Mouse (Mus musculus): ENCODE measurements around the gene Man2a1. TPM values are rescaled to one million over a fixed set of nuclear protein-coding genes. Genes with fewer than 3 reads are reported as not detected.
"Not testable (repeated sequence)": the region's sequence is repeated elsewhere in the genome, so short reads cannot be mapped to it uniquely, and the experiment has no call there.

Gene Man2a1
- polyA plus RNA-seq, 1 experiment from 2014 or later: 8.1 TPM

- ATAC-seq (ENCODE audit: insufficient number of reproducible peaks, insufficient read depth, low FRiP score, low TSS enrichment, low read depth): no peak
- Histone ChIP-seq H3K4me3 (replicated peaks) (no peak overlapping the region), H3K27me3 (no peaks in the 10 kb centered on the region), H3K4me1 (replicated peaks) (no peaks in the 10 kb centered on the region; the same call in 1 of the 2 replicates), H3K9me3 (no peaks in the 10 kb centered on the region), H3K27ac (no peak overlapping the region), H3K9ac (replicated peaks) (no peak overlapping the region), H3K4me2 (no peak overlapping the region), H3K36me3 (peaks cover 60% of the 10 kb centered on the region)
- WGBS: 93% methylated on average over 13 of the region's 13 CpGs
Measured at GRCm38 (mm10) chr17:64743606-64744300, 143.2 kb downstream of the Man2a1 start.

DNA sequence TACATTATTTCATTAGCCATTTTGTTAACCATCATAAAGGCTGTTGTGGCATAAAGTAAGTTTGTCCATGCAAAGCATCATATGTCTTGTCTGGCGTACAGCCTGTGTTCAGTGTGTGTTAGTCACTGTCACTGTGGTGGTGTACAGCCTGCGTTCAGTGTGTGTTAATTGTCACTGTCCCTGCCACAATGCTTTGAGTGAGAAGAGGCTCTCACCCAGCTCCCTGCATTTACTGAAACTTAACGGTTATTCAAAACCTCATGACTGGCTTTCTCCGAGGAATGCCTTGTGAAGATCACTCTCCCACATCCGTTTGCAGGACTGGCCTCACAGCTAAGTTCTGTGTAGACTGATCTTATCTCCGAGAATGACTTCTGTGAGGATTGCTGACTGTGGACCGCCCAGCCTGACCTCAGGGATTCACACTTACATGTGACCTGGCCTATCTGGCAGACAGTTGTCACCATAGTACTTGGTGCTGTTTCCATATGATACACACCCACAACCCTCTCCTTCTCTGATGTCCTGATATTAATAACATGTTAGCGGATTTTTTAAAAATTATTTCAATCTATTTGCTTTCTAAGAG lies 146.2 kb downstream of the Man2a1 start:
- H3K27me3 ChIP-seq: no peaks in the 10 kb centered on the region
- H3K36me3 ChIP-seq: peaks cover 49% of the 10 kb centered on the region
- H3K4me1 ChIP-seq (replicated peaks): no peaks in the 10 kb centered on the region; the same call in 1 of the 2 replicates
- H3K4me2 ChIP-seq: no peak overlapping the region
- 77% methylated on average over 8 of the region's 8 CpGs for WGBS
- no peak overlapping the region for H3K27ac ChIP-seq
- no peaks in the 10 kb centered on the region for H3K9me3 ChIP-seq
- H3K4me3 ChIP-seq (replicated peaks): no peak overlapping the region
- ATAC-seq (ENCODE audit: insufficient number of reproducible peaks, insufficient read depth, low FRiP score, low TSS enrichment, low read depth): no peak
- no peak overlapping the region for H3K9ac ChIP-seq (replicated peaks)

- H3K27me3 ChIP-seq: no peaks in the 10 kb centered on the region
- H3K9me3 ChIP-seq: no peaks in the 10 kb centered on the region
- no peak for ATAC-seq (ENCODE audit: insufficient number of reproducible peaks, insufficient read depth, low FRiP score, low TSS enrichment, low read depth)
- WGBS: 80% methylated on average over 5 of the region's 5 CpGs
- no peak overlapping the region for H3K27ac ChIP-seq
- no peak overlapping the region for H3K4me2 ChIP-seq
- no peaks in the 10 kb centered on the region; the same call in 1 of the 2 replicates for H3K4me1 ChIP-seq (replicated peaks)
- no peak overlapping the region for H3K9ac ChIP-seq (replicated peaks)
- peaks cover 42% of the 10 kb centered on the region for H3K36me3 ChIP-seq
- no peak overlapping the region for H3K4me3 ChIP-seq (replicated peaks)
Measured at GRCm38 (mm10) chr17:64747461-64747860, 146.9 kb downstream of the Man2a1 start.

GRCm38 (mm10) chr17:64748131-64748530 lies 147.6 kb downstream of the Man2a1 start:
- ATAC-seq (ENCODE audit: insufficient number of reproducible peaks, insufficient read depth, low FRiP score, low TSS enrichment, low read depth): no peak
- WGBS: 87% methylated on average over 2 of the region's 2 CpGs
- peaks cover 35% of the 10 kb centered on the region for H3K36me3 ChIP-seq
- H3K9ac ChIP-seq (replicated peaks): no peak overlapping the region
- no peaks in the 10 kb centered on the region for H3K27me3 ChIP-seq
- H3K4me2 ChIP-seq: no peak overlapping the region
- H3K27ac ChIP-seq: no peak overlapping the region
- no peaks in the 10 kb centered on the region for H3K9me3 ChIP-seq
- no peaks in the 10 kb centered on the region for H3K4me1 ChIP-seq (replicated peaks)
- H3K4me3 ChIP-seq (replicated peaks): no peak overlapping the region

GRCm38 (mm10) chr17:64749146-64749545 lies 148.6 kb downstream of the Man2a1 start:
- ATAC-seq (ENCODE audit: insufficient number of reproducible peaks, insufficient read depth, low FRiP score, low TSS enrichment, low read depth): no peak
- H3K27me3 ChIP-seq: no peaks in the 10 kb centered on the region
- H3K4me3 ChIP-seq (replicated peaks): no peak overlapping the region
- no peak overlapping the region for H3K4me2 ChIP-seq
- no peak overlapping the region for H3K9ac ChIP-seq (replicated peaks)
- H3K36me3 ChIP-seq: peaks cover 29% of the 10 kb centered on the region
- no peaks in the 10 kb centered on the region for H3K4me1 ChIP-seq (replicated peaks)
- 71% methylated on average over 1 of the region's 1 CpGs for WGBS
- H3K9me3 ChIP-seq: no peaks in the 10 kb centered on the region
- no peak overlapping the region for H3K27ac ChIP-seq

DNA sequence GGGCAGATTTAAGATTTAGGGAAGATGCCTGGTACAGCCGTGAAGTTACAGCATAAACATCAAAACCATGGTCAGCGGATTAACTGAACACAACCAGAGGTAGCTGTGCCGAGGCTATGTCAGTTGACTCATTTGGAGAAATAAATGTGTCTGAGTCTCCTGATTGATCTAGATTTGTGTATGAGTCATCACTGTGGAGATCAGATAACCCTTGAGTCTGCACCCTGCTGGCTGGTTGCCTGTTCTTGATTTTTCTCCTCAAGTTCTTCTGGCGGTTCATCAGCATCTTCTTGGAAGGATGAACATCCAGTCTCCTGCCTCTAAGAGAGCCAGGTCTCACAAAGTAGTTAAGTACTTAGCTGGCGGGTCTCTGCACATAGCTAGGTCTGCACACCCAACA lies 150.7 kb downstream of the Man2a1 start:
- 88% methylated on average over 5 of the region's 5 CpGs for WGBS
- Histone ChIP-seq H3K27ac (no peak overlapping the region), H3K27me3 (no peaks in the 10 kb centered on the region), H3K4me1 (replicated peaks) (no peaks in the 10 kb centered on the region), H3K9me3 (no peaks in the 10 kb centered on the region), H3K4me2 (no peak overlapping the region), H3K36me3 (peaks cover 18% of the 10 kb centered on the region; the same call in 1 of the 2 replicates), H3K9ac (replicated peaks) (no peak overlapping the region), H3K4me3 (replicated peaks) (no peak overlapping the region)
- ATAC-seq (ENCODE audit: insufficient number of reproducible peaks, insufficient read depth, low FRiP score, low TSS enrichment, low read depth): no peak

- Histone ChIP-seq H3K9me3 (no peaks in the 10 kb centered on the region), H3K27ac (no peak overlapping the region), H3K4me2 (no peak overlapping the region), H3K27me3 (no peaks in the 10 kb centered on the region), H3K36me3 (peaks cover 11% of the 10 kb centered on the region; the same call in 1 of the 2 replicates), H3K4me3 (replicated peaks) (no peak overlapping the region), H3K4me1 (replicated peaks) (no peaks in the 10 kb centered on the region), H3K9ac (replicated peaks) (no peak overlapping the region)
- ATAC-seq (ENCODE audit: insufficient number of reproducible peaks, insufficient read depth, low FRiP score, low TSS enrichment, low read depth): no peak
- 93% methylated on average over 13 of the region's 13 CpGs for WGBS
Measured at GRCm38 (mm10) chr17:64752126-64753019, 151.8 kb downstream of the Man2a1 start.

GRCm38 (mm10) chr17:64753507-64753906 lies 153.0 kb downstream of the Man2a1 start:
- H3K4me1 ChIP-seq (replicated peaks): no peaks in the 10 kb centered on the region
- no peak for ATAC-seq (ENCODE audit: insufficient number of reproducible peaks, insufficient read depth, low FRiP score, low TSS enrichment, low read depth)
- H3K36me3 ChIP-seq: peaks cover 11% of the 10 kb centered on the region; the same call in 1 of the 2 replicates
- WGBS: 91% methylated on average over 6 of the region's 6 CpGs
- H3K27me3 ChIP-seq: no peaks in the 10 kb centered on the region
- H3K4me3 ChIP-seq (replicated peaks): no peak overlapping the region
- no peak overlapping the region for H3K4me2 ChIP-seq
- no peak overlapping the region for H3K27ac ChIP-seq
- no peak overlapping the region for H3K9ac ChIP-seq (replicated peaks)
- H3K9me3 ChIP-seq: no peaks in the 10 kb centered on the region

DNA sequence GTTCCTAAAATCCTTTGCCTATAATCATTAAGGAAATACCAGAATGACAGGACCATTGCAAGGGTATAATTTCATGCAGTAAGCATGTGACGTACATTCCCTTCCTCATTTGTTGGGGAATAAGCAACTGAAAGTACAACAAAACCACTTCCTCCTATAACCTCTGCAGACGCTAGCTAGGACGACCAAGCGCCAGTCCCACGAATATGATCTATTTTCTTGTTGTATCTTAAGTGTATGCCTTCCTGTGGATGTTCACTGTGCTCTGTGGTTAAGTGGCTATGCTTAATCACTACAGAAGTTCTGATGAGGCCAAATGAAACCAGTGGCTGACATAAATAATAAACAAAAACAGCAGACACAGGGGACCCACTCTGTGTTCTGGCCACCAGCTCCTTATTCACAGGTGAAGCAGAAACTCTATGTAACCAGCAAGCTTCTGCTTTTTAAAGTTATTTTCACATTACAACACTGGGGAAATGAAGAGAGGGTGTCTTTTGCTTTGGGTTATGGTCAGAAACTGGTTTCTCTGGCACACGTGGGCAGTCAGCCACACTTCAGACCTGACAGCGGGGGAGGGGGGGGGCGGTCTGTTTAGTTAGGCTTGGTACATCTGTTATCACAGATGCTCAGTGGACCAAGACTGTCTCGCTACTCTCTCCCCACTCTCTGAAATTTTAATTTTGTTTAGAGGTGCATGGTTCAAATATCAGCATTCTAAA lies 153.8 kb downstream of the Man2a1 start:
- WGBS: 78% methylated on average over 9 of the region's 9 CpGs
- Histone ChIP-seq H3K4me1 (replicated peaks) (no peaks in the 10 kb centered on the region), H3K9ac (replicated peaks) (no peak overlapping the region), H3K4me2 (no peak overlapping the region), H3K27ac (no peak overlapping the region), H3K4me3 (replicated peaks) (no peak overlapping the region), H3K36me3 (peaks cover 11% of the 10 kb centered on the region; the same call in 1 of the 2 replicates), H3K9me3 (no peaks in the 10 kb centered on the region), H3K27me3 (no peaks in the 10 kb centered on the region)
- ATAC-seq (ENCODE audit: insufficient number of reproducible peaks, insufficient read depth, low FRiP score, low TSS enrichment, low read depth): no peak

DNA sequence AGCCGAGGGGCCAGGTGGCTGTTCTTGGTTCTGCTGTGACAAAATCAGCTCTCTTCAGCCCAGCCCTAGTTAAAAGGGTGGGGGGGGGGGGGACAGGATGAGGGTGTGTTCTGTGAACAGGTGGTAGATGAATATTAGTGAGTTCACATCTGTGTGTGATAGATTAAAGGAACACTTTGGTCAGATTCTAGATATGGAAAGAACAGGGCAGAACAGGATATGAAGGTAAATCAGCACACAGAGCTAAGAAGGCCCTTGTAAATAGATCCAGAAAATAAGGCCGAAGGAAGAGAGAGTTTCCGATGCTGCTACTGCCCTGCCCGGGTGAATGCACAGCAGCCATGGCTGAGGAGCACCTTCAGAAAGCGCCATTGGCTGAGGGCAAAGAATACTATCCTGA lies 154.7 kb downstream of the Man2a1 start:
- H3K36me3 ChIP-seq: peaks cover 11% of the 10 kb centered on the region; the same call in 1 of the 2 replicates
- no peak overlapping the region for H3K4me3 ChIP-seq (replicated peaks)
- no peaks in the 10 kb centered on the region for H3K4me1 ChIP-seq (replicated peaks)
- ATAC-seq (ENCODE audit: insufficient number of reproducible peaks, insufficient read depth, low FRiP score, low TSS enrichment, low read depth): no peak
- WGBS: 79% methylated on average over 5 of the region's 5 CpGs
- H3K9ac ChIP-seq (replicated peaks): no peak overlapping the region
- no peak overlapping the region for H3K27ac ChIP-seq
- no peak overlapping the region for H3K4me2 ChIP-seq
- H3K27me3 ChIP-seq: no peaks in the 10 kb centered on the region
- H3K9me3 ChIP-seq: no peaks in the 10 kb centered on the region

- H3K4me1 ChIP-seq (replicated peaks); H3K9ac ChIP-seq (replicated peaks); H3K27ac ChIP-seq; H3K4me2 ChIP-seq; ATAC-seq (ENCODE audit: insufficient number of reproducible peaks, insufficient read depth, low FRiP score, low TSS enrichment, low read depth); H3K4me3 ChIP-seq (replicated peaks); H3K36me3 ChIP-seq; H3K9me3 ChIP-seq; H3K27me3 ChIP-seq: not testable (repeated sequence)
- 91% methylated on average over 4 of the region's 4 CpGs for WGBS
Measured at GRCm38 (mm10) chr17:64762651-64763050, 162.1 kb downstream of the Man2a1 start.

Measured in limb, embryonic 12.5 days (tissue).